Mouse (Mus musculus): ENCODE measurements around the gene Nrros. TPM values are rescaled to one million over a fixed set of nuclear protein-coding genes. Genes with fewer than 3 reads are reported as not detected.
"Not testable (repeated sequence)": the region's sequence is repeated elsewhere in the genome, so short reads cannot be mapped to it uniquely, and the experiment has no call there.

Nrros gene
- total and polyA plus RNA-seq, 3 experiments = 3.9 to 9.5 (median 4.7) TPM

GRCm38 (mm10) chr16:32099638-32100150 is 65.7 kb downstream of the Nrros start, which contains the start of the genes Pigx and Cep19:
Gene Pigx, minus strand, starts transcription at chr16:32099740.
Gene Cep19, plus strand, starts transcription at chr16:32099800.
- no peaks in the 10 kb centered on the region for H3K79me2 ChIP-seq (replicated peaks; ENCODE audit: control insufficient read depth, insufficient read depth, low read length)
- peak; percentile 93 to 94 for DNase-seq
- TF ChIP-seq POLR2A (IDR thresholded peaks at IDR 0.05; ENCODE audit: insufficient read depth, low read depth, low read length) (peak; percentile 74), CTCF (IDR thresholded peaks at IDR 0.05) (no peak), EP300 (IDR thresholded peaks at IDR 0.05; ENCODE audit: insufficient read depth, low read depth, low read length) (0 out of 2 replicates have a peak, but pooled peaks have one; percentile 37)
- no peaks in the 10 kb centered on the region for H3K36me3 ChIP-seq (ENCODE audit: control insufficient read depth, insufficient read depth, low read length)
- H3K27ac ChIP-seq = peak within 1 kb of the TSS; percentile 93
- H3K4me1 ChIP-seq (ENCODE audit: control insufficient read depth, insufficient read depth, low read length) = peaks cover 3% of the 10 kb centered on the region
- H3K4me3 ChIP-seq = peak within 1 kb of the TSS; percentile 75
- intact Hi-C loops (cut with DNase I) = loop anchor here (2.0 kb wide), 1 partner anchor 21 kb away; the partner anchor contains the start of gene Pak2
- peak within 1 kb of the TSS; percentile 84 for H3K9ac ChIP-seq (ENCODE audit: low read depth, low read length)
- no peaks in the 10 kb centered on the region for H3K27me3 ChIP-seq (ENCODE audit: control insufficient read depth, insufficient read depth, low read length)
- under 1% methylated on average over 34 of the region's 34 CpGs for WGBS

- DNase-seq = no peak
- 1% methylated on average over 39 of the region's 39 CpGs for WGBS
- H3K4me1 ChIP-seq (ENCODE audit: control insufficient read depth, insufficient read depth, low read length) = peaks cover 3% of the 10 kb centered on the region
These were observed 66.3 kb downstream of the Nrros start for GRCm38 (mm10) chr16:32098897-32099637.

GRCm38 (mm10) chr16:32097757-32098156 is 67.6 kb downstream of the Nrros start:
- 89% methylated on average over 2 of the region's 2 CpGs for WGBS
- H3K79me2 ChIP-seq (replicated peaks; ENCODE audit: control insufficient read depth, insufficient read depth, low read length); H3K4me1 ChIP-seq (ENCODE audit: control insufficient read depth, insufficient read depth, low read length); H3K9ac ChIP-seq (ENCODE audit: low read depth, low read length); H3K36me3 ChIP-seq (ENCODE audit: control insufficient read depth, insufficient read depth, low read length); H3K4me3 ChIP-seq; DNase-seq; H3K27me3 ChIP-seq (ENCODE audit: control insufficient read depth, insufficient read depth, low read length); H3K27ac ChIP-seq: not testable (repeated sequence)
- intact Hi-C loops (cut with DNase I) = loop anchor here (2.0 kb wide), 1 partner anchor 19 kb away; the partner anchor contains the start of gene Pak2

More at GRCm38 (mm10) chr16:32098897-32099637, 66.3 kb downstream of the Nrros start:
- TF ChIP-seq POLR2A (IDR thresholded peaks at IDR 0.05; ENCODE audit: insufficient read depth, low read depth, low read length) (no peak), CTCF (IDR thresholded peaks at IDR 0.05) (no peak; the same call in 1 of the 2 replicates), EP300 (IDR thresholded peaks at IDR 0.05; ENCODE audit: insufficient read depth, low read depth, low read length) (no peak)
- H3K4me3 ChIP-seq = peak overlapping the region; percentile 75
- no peaks in the 10 kb centered on the region for H3K79me2 ChIP-seq (replicated peaks; ENCODE audit: control insufficient read depth, insufficient read depth, low read length)
- intact Hi-C loops (cut with DNase I) = loop anchor here (2.0 kb wide), 1 partner anchor 20 kb away; the partner anchor contains the start of gene Pak2
- no peaks in the 10 kb centered on the region for H3K27me3 ChIP-seq (ENCODE audit: control insufficient read depth, insufficient read depth, low read length)
- H3K36me3 ChIP-seq (ENCODE audit: control insufficient read depth, insufficient read depth, low read length) = no peaks in the 10 kb centered on the region
- peak overlapping the region; percentile 93 for H3K27ac ChIP-seq
- H3K9ac ChIP-seq (ENCODE audit: low read depth, low read length) = peak overlapping the region; percentile 84

Other genes with a start within 250 kb of the Nrros start
- 1 to 10 TPM; 1.7 to 2.3 TPM for gene Pigz, start 231.7 kb downstream of the Nrros start, total RNA-seq (2021)
- 2.4 and 2.9 TPM in 2 replicates for gene Pigz, start 231.7 kb downstream of the Nrros start, polyA plus RNA-seq (2012; rRNA removed)
- gene 0610012G03Rik, start 217.1 kb downstream of the Nrros start, total RNA-seq (2021) = 10 to 100 TPM; 69.9 to 75.4 TPM
- 86.3 and 88.9 TPM in 2 replicates for gene 0610012G03Rik, start 217.1 kb downstream of the Nrros start, polyA plus RNA-seq (2012; rRNA removed)
- gene Ncbp2, start 217.1 kb downstream of the Nrros start, total RNA-seq (2021) = 10 to 100 TPM; 24.3 to 25.9 TPM
- gene Ncbp2, start 217.1 kb downstream of the Nrros start, polyA plus RNA-seq (2012; rRNA removed) = 7.9 and 17.5 TPM in 2 replicates
- 10 to 100 TPM; 10.5 to 12.8 TPM for gene Senp5, start 162.3 kb downstream of the Nrros start, total RNA-seq (2021)
- gene Senp5, start 162.3 kb downstream of the Nrros start, polyA plus RNA-seq (2012; rRNA removed) = 3.5 and 6.8 TPM in 2 replicates
- gene Pak2, start 86.3 kb downstream of the Nrros start, total RNA-seq (2021) = 10 to 100 TPM; 26.3 to 27.3 TPM
- gene Pak2, start 86.3 kb downstream of the Nrros start, polyA plus RNA-seq (2012; rRNA removed) = 9.6 and 15.3 TPM in 2 replicates
- 10 to 100 TPM; 21.0 to 21.2 TPM for gene Pigx, start 65.9 kb downstream of the Nrros start, total RNA-seq (2021)
- 12.4 and 23.2 TPM in 2 replicates for gene Pigx, start 65.9 kb downstream of the Nrros start, polyA plus RNA-seq (2012; rRNA removed)
- gene Cep19, start 65.8 kb downstream of the Nrros start, total RNA-seq (2021) = 1 to 10 TPM; 8.6 to 9.8 TPM
- 8.8 and 9.7 TPM in 2 replicates for gene Cep19, start 65.8 kb downstream of the Nrros start, polyA plus RNA-seq (2012; rRNA removed)
- not detected for gene Bex6, start 14.2 kb upstream of the Nrros start, total RNA-seq (2021)
- not detected in 2 replicates for gene Bex6, start 14.2 kb upstream of the Nrros start, polyA plus RNA-seq (2012; rRNA removed)
- 10 to 100 TPM; 10.8 to 13.5 TPM for gene Fbxo45, start 81.6 kb upstream of the Nrros start, total RNA-seq (2021)
- 3.3 and 6.2 TPM in 2 replicates for gene Fbxo45, start 81.6 kb upstream of the Nrros start, polyA plus RNA-seq (2012; rRNA removed)
- gene Wdr53, start 81.6 kb upstream of the Nrros start, total RNA-seq (2021) = 1 to 10 TPM; 7.6 TPM
- gene Wdr53, start 81.6 kb upstream of the Nrros start, polyA plus RNA-seq (2012; rRNA removed) = 3.3 and 8.1 TPM in 2 replicates
- gene Smco1, start 105.9 kb upstream of the Nrros start, total RNA-seq (2021) = 10 to 100 TPM; 25.2 to 29.6 TPM
- 10.9 and 23.4 TPM in 2 replicates for gene Smco1, start 105.9 kb upstream of the Nrros start, polyA plus RNA-seq (2012; rRNA removed)
- gene Rnf168, start 111.9 kb upstream of the Nrros start, total RNA-seq (2021) = 10 to 100 TPM; 12.2 to 14.0 TPM
- 4.6 and 9.6 TPM in 2 replicates for gene Rnf168, start 111.9 kb upstream of the Nrros start, polyA plus RNA-seq (2012; rRNA removed)
- 10 to 100 TPM; 23.6 to 26.8 TPM for gene Ubxn7, start 166.7 kb upstream of the Nrros start, total RNA-seq (2021)
- gene Ubxn7, start 166.7 kb upstream of the Nrros start, polyA plus RNA-seq (2012; rRNA removed) = 4.8 and 8.3 TPM in 2 replicates
- gene Tm4sf19, start 234.9 kb upstream of the Nrros start, total RNA-seq (2021) = not detected
- 0.12 TPM in 2 replicates for gene Tm4sf19, start 234.9 kb upstream of the Nrros start, polyA plus RNA-seq (2012; rRNA removed)